Mouse (Mus musculus) erythroid progenitor cell, adult 5-6 weeks (primary cell): ENCODE results near the gene Polr3h. TPM values are rescaled to one million over a fixed set of nuclear protein-coding genes. Genes with fewer than 3 reads are reported as not detected.
A peak's percentile ranks its signal among the peaks of the same experiment; 100 is the strongest.
"Not testable (repeated sequence)": the region's sequence is repeated elsewhere in the genome, so short reads cannot be mapped to it uniquely, and the experiment has no call there.

Experiments
- ATAC-seq: replicated peaks from 2 replicates; pipeline ENCODE4 v1.8.0; 2016; ENCODE audit warnings: moderate number of reproducible peaks, mild to moderate bottlenecking, moderate TSS enrichment, inconsistent platforms; ENCODE audit not compliant: poor library complexity, low FRiP score, severe bottlenecking
- total RNA-seq, 2 experiments: library from RNA; stranded (forward) in 1 of 2; stranded (reverse) in 1 of 2; fragments of 150-400 nt in 1 of 2; fragments of 186-747, 209-891 nt in 1 of 2; gene quantifications; 2 replicates each; pipeline versions ENCODE4 v1.2.3 to v1.2.4; 2015 to 2017; ENCODE audit warnings: low replicate concordance in 2 of 2

Polr3h gene
- total RNA-seq, 2 experiments from 2014 or later, result 6.0 to 6.7 TPM

- ATAC-seq, result no peak
Observed at GRCm38 (mm10) chr15:81920546-81921217, 5.4 kb downstream of the Polr3h start.

- ATAC-seq, result no peak
Observed at GRCm38 (mm10) chr15:81919062-81919461, 7.0 kb downstream of the Polr3h start.

- peak; percentile 81 for ATAC-seq
Observed at GRCm38 (mm10) chr15:81917621-81918463, 8.2 kb downstream of the Polr3h start.

- ATAC-seq, result no peak
Observed at GRCm38 (mm10) chr15:81917201-81917600, 8.8 kb downstream of the Polr3h start.

GRCm38 (mm10) chr15:81915663-81916062 lies 10.4 kb downstream of the Polr3h start:
- no peak for ATAC-seq

GRCm38 (mm10) chr15:81914668-81915067 lies 11.4 kb downstream of the Polr3h start:
- no peak for ATAC-seq

GRCm38 (mm10) chr15:81912498-81912897 lies 13.5 kb downstream of the Polr3h start:
- no peak for ATAC-seq

- ATAC-seq, result not testable (repeated sequence)
Observed at GRCm38 (mm10) chr15:81908767-81909166, 17.3 kb downstream of the Polr3h start.

GRCm38 (mm10) chr15:81907953-81908352 lies 18.1 kb downstream of the Polr3h start:
- no peak for ATAC-seq

GRCm38 (mm10) chr15:81904939-81905338 lies 21.1 kb downstream of the Polr3h start:
- ATAC-seq, result peak; percentile 57

GRCm38 (mm10) chr15:81898751-81899150 lies 27.3 kb downstream of the Polr3h start:
- no peak for ATAC-seq

GRCm38 (mm10) chr15:81897607-81898285 lies 28.3 kb downstream of the Polr3h start:
- no peak for ATAC-seq

GRCm38 (mm10) chr15:81896407-81896806 lies 29.6 kb downstream of the Polr3h start:
- no peak for ATAC-seq

- no peak for ATAC-seq
Observed at GRCm38 (mm10) chr15:81894002-81894401, 32.0 kb downstream of the Polr3h start.

GRCm38 (mm10) chr15:81891822-81892580 lies 34.0 kb downstream of the Polr3h start:
- ATAC-seq, result peak; percentile 92

GRCm38 (mm10) chr15:81891140-81891802 lies 34.8 kb downstream of the Polr3h start:
- ATAC-seq, result no peak

- no peak for ATAC-seq
Observed at GRCm38 (mm10) chr15:81889175-81889574, 36.9 kb downstream of the Polr3h start.

- no peak for ATAC-seq
Observed at GRCm38 (mm10) chr15:81886795-81887550, 39.1 kb downstream of the Polr3h start.
